Mouse (Mus musculus) bone marrow, adult 2 months (tissue): ENCODE results near the gene Nrg3.

Experiments used
- CTCF ChIP-seq: fragments of 200-500 bp; IDR thresholded peaks from 2 replicates; pipeline ENCODE4 v1.5.1; 2011; ENCODE audit warnings: low read length, control low read depth; ENCODE audit not compliant: control insufficient read depth, insufficient read depth
- POLR2A ChIP-seq: fragments of 200-500 bp; IDR thresholded peaks from 2 replicates; pipeline ENCODE4 v1.6.1; 2011; ENCODE audit warnings: low read depth, mild to moderate bottlenecking, control low read depth, low read length, borderline replicate concordance; ENCODE audit not compliant: control insufficient read depth

GRCm38 (mm10) chr14:39351979-39352737, 120.7 kb downstream of the Nrg3 start:
- TF ChIP-seq POLR2A (no peak), CTCF (no peak)
